Mouse (Mus musculus) adrenal gland, postnatal 14 days (tissue): ENCODE measurements around the gene Cxcl2. TPM values are rescaled to one million over a fixed set of nuclear protein-coding genes. Genes with fewer than 3 reads are reported as not detected.

Source experiments
- DNase-seq: peaks from one replicate; pipeline ENCODE4 v3.0.0; 2021; ENCODE audit warnings: mixed read lengths
- long read RNA-seq, 2 experiments: library from polyadenylated mRNA; stranded (forward); transcript quantifications; one replicate each; pipeline ENCODE4 v2.0.0; 2021
- total RNA-seq: library from RNA; stranded (reverse); gene quantifications from 2 replicates; pipeline ENCODE4 v1.2.3, GENCODE M21; 2021

Cxcl2 gene
- total RNA-seq: 0.30 TPM in 1 of 2 replicates, not detected in the other
- long read RNA-seq, experiment 1: 0 reads
- long read RNA-seq, experiment 2: 0 reads

DNA sequence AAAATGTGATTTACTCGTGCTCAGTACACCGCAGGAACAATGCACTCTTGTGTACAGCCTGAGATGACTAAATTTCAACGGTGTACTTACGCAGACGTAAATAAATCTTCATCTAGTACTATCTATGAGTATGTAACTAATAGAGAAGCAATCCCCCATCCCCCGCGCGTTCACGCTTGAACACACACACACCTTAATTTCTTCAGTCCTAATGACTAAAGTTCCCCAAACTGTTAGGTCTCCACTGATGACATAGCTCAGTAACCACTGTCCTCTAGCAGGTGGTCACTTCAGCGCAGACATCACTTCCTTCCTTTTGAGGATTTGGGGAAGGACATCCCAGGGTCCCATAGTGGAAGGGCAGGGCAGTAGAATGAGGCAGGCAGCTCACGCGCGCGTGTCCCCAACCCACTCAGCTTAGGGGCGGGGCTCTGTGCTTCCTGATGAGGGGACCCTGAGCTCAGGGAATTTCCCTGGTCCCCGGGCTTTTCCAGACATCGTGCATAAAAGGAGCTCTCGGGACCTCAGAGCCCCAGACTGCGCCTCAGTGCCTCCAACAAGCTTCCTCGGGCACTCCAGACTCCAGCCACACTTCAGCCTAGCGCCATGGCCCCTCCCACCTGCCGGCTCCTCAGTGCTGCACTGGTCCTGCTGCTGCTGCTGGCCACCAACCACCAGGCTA, at the start of gene Cxcl2:
Cxcl2 (plus strand) TSS at position 533 of the 682 bp plus-strand sequence.
- peak; percentile 9 for DNase-seq

DNA sequence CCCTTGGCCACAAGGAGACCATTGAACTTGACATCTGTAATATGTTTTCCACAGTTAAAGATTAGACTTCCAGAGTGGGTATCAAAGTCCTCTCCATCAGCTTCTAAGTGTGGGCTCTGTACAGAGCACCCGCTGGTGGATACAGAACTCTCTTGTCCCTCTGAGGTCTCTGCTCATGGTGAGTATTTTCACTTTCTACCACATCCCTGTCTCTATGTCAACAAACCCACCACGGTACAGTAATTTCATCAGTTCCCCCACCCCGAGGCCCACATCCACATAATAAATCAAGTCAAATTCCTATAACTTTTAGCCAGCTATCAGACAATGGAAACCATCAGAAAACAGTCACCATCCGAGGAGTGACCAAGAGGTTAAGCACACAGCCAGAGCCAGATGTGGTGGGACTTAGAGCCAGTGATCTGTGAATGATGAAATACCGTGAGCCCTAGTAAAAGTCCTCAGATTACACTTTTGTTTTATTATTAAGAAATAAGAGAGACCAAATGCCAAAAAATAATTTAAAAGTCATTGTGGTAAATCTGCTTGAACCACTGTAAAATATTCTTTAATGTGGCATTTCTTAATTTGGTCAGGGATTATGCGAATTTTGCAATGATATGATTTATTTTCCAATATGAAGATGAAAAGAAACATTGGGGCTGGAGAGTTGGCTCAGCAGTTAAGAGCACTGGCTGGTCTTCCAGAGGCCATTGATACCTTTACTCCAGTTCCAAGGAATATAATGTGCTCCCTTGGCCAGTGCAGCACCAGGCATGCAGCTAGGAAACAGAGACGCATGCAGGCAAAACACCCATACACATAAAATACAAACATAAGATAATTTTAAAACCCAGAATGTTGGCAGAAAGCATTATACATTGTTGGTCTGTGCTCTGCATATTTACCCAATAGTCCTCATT, 48.1 kb upstream of the Cxcl2 start:
- no peak for DNase-seq

DNA sequence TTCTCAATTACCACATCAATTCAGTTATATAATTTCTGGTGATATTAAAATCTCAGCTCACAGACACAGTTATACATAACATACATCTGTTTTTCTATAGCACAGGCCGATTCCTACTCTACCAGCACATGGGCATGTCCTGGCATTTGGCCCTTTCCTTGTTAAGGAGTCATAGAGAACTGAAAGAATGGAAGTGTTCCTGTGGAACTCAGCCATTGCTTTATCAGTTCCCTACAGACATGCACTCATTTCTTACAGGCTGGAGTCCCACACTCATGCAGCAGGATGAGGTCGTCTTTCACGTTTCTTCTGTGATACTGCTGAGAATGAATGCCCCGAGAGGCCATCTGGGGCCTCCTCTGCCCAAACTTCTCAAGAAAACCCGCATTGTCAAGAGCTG, 46.2 kb upstream of the Cxcl2 start:
- DNase-seq: no peak

DNA sequence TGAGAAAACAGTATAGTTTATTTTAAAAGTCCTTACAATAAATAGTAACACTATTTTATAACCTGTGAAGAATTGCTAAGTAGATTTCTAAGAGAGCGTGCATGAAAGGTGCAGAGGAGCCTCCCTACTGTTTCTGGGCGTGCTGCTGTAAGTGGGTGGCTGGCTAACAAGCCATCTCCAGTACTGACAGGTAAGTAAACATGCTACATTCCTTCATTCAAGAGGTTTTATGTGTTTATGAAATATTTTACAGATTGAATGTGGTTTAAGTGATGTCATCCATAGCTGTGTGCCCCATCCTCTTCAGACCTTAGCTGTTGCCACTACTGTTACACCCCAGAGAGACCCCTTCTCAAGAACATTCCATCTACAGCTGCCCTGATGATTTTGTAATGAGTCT, 45.2 kb upstream of the Cxcl2 start:
- DNase-seq: no peak

DNA sequence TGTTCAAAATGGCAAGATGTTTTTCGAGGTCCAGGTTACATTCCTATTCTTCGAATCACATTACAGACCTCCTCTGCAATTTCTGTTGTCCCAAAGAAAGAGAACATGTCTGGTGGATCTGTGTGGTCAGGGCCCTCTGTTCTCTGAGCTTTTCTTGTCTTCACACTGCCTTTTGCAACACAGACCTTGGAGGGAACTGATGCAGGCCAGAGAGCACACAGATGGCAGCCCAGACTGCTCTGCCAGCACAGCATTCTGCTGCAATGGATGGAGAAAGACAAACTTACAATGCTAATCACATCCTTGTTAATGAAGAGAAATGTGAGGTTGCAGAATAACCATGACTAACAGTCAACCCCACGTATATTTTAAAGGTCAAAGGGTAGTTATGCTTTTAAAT, 44.6 kb upstream of the Cxcl2 start:
- DNase-seq: no peak

DNA sequence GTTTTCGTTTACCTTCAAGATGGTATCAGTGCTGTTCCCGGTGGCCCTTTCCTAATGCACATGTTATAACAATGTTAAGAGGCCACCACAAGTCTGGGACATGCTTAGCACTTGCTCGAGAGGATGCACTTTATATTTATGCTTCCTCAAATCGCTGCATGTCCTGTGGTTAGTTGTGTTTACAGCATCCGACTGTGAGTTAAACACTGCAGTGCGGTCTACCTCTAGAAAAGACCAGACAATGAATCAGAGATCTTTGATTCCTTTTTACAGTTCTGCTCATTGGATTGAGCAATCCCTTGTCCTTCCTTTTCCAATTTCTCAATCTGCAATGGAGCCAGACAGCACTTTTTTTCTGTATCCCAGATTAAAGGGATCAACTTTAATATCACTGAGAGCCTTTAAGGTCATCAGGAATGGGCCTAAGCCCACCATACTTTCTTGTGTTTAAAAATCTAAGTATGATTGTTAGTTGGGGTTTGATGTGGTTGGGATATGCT, 41.7 kb upstream of the Cxcl2 start:
- DNase-seq: no peak

DNA sequence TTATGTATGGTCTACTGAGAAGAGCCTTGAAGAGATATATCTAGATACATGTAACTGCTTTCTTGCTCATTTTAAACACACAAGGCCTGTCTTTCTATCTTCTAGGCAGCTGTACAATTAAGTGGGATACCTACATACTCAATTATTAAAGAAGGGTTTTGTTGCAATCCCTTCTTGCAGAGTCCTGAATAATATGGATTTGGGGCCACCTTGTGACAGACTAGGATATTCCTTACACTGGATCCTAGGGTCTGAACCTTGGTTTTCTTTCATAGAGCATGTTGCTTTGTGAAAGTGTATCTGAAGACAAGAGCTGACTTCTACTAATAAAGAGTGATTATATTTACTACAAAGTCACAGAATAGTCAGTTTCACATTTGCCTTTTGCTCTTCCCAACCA, 36.9 kb upstream of the Cxcl2 start:
- DNase-seq: no peak

DNA sequence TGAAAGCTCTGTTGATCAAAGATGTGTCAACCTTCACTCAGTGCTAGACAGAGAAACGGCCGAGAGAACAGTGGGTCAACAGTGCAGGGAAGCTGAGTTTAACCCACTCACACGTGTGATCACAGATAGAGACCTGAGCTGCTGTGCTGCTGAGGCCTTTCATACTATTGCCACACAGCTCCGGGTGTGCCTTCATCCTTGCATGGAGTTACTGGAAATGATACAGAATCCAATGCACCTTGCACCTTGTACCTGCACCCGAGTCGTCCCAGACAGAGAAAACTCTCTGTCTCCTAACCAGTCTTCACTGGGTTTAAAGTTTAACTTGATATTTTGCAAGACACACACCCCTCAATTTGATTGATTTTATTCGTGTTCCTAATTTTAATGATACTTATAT, 31.3 kb upstream of the Cxcl2 start:
- no peak for DNase-seq

DNA sequence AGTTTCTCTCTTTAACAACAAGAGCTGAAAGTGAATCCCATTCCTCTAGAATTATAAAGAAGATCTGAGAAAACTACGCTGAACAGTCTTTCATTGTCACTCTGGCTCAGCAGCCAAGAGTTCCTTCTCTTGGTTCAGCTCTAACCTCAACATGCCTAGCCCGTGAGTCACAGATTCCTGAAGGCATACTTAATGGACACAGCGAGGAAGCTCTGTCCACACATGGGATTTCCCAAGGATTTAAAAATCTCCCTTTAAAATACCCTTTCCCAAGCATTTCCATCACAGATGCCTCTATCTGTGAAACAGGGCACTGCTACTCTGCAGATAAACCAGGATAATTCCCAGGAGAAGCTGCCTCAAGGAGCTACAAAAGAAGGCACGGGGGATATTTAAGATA, 27.6 kb upstream of the Cxcl2 start:
- peak; percentile 47 for DNase-seq

DNA sequence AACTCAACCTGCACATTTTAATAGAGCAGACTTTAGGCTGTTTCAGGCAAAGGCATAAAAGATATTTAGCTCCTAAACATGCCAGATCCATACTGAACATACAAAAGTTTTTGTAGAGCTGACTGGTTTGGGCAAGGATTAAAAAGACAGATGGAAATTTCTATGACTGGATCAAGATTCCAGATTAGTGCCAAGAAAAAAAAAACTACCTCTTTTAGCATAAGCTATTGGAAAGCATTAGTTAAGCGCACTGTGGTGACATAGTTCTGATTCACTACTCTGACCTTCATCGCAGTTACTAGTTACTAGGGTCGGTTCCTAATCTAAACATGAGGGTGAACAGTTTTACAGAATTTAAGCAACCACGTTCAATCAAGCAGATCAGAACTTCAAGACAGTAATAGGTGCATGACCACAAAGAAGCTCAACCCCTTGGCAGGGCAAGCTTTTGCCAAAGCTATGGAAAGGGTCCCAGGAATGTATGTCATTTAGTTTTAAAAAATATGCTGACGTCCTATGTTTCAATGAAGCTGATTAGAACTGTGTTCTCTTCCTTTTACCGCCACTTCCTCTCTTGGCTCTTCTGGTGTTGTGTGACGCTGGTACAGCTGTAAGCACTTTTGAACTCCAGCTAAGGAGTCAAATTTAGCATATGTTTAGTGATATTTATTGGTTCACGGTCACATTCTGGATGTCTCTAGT, 27.0 kb upstream of the Cxcl2 start:
- no peak for DNase-seq

DNA sequence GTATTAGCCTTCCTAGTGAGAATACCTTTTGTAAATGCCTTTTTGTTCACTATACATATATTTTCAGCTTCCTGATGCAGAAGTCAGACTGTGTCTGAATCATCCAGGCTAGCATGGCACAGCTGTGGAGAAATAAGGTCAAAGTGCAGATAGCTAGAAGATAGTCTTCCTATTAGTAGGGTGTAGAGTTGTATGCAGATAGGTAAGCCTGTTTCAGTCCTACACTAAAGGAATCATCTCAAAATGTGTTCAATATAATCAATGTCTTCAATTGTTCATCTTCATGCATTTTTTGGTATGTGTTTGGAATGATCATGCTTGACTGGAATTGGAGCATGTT, 26.5 kb upstream of the Cxcl2 start:
- no peak for DNase-seq

DNA sequence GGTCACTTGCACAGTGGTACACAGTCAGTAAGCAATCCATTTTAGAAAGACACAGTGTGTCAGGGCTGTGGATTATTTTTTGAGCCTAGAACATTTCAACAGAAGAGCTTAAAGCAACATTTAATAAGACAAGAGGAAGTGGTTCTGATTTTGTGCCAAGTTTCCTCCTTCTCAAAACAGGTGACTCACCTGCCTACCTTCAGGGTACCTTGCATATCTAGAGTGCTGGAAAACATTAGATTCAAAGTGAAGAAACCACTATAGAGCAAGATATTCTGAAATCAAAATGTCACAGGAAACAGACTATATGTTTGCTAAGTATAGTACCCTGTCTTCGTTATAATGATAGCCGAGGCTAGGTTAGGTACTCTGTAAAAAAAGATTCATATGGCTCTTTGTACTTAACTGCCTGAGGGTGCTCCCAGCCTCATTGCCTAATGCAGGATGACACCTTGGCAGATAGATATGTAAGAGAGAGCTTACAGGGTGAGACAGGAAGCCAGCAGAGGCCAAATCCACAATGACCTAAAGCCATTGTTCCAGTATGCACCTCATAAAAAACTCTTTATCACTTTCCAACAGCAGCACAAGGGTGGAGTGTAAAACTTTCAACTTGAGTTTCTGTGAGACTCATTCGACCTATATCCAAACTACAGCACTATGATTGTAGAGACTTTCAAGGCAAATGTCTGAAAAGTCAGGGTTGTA, 24.2 kb upstream of the Cxcl2 start:
- DNase-seq: no peak

DNA sequence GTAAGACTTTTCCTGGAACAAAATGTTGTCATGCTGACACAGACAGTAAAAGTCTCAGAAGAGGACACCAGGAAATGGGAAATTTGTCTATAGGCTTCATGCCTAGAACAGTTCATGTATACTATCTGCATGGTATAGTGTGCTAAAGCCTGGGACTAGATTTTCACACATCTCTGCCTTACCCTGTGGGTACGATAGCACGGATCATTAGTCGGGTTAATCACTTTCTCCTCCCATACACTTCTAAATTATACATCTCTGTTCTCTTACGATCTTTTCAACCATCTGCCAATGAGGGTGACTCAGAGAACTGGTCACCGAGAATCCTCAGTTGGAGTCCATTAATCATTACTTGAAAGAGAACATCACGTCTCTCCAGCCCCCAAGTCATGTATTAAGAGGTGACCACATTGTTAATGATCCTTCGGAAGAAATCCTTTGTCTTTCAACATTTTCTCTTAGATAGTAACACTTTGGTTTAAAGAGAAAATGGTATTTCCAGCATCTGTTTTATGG, 23.3 kb upstream of the Cxcl2 start:
- DNase-seq: no peak

DNA sequence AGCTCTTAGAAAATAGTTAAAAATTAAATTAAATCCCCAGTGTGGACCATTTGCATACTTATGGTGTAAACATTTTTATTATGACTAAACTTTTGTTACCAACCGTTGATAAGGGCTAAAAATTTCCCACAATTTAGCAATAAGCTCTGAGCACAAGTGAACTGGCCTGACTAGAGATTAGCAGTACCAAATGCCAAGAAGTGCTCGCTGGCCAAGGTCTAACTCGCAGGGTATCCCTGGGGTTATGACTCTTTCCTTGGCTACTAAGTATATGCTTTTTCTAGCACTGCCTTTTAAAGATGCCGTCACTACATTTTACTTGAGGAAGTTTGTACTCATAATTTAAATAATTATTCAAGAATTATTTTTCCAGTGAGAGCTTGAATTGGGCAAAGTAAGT, 22.6 kb upstream of the Cxcl2 start:
- peak; percentile 33 for DNase-seq

DNA sequence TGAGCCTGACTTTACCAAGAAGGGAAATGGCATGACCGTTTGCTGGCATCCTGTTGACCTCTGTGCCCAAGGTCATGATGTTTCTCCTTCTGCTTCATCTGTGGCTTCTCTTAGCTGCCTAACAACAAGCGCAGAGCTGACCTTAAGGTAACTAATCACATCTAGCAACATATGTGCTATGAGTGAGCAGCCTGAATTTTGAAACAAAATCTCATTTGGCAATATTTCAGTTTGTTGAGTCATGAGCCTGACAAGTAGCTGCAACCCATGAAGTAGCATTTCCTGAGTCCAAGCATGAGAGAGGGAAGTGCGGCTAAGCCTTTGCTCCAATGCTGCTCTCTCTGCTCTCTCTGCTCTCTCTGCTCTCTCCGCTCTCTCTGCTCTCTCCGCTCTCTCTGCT, 22.0 kb upstream of the Cxcl2 start:
- DNase-seq: no peak

DNA sequence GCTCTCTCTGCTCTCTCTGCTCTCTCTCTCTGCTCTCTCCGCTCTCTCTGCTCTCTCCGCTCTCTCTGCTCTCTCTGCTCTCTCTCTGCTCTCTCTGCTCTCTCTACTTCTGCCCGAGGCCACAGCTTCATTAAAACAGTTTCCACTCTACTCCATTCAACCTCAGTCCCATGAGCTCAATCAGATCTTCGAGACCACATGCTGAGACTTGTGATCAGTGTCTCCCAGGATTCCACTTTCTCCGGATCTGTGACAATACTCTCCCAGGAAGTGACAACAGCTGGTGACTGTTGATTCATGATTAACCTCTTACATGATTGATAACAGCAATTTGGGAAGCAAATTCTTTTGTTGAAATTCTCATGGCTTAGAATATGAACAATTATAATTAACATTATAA, 21.5 kb upstream of the Cxcl2 start:
- no peak for DNase-seq

DNA sequence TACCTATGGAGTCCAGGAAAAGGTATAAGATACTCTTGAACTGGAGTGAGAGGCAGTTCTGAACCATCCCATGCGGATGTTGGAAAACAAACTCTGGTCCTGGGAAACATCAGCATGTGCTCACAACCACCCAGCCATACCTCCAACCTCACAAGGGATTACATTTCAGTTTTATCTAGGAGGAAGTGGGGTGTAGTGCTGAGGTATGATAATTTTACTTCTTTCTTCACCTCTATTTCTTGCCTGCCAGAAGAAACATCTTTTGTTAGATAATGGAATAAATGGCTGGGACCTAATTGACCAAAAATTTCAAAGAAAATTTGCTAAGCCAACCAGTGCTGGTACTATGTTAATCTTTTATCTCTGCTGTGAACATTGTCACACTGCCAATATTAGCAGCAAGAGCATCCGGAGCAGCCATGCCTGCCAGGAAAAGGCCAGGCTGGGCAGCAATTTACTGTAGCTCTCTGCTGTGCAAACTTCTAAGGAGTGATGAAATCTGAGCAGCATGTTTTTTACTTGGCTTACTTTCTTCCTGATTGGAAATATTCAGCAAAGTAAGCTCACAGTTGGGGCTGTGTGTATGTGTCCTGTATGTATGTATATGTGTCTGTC, 18.9 kb upstream of the Cxcl2 start:
- DNase-seq: no peak

DNA sequence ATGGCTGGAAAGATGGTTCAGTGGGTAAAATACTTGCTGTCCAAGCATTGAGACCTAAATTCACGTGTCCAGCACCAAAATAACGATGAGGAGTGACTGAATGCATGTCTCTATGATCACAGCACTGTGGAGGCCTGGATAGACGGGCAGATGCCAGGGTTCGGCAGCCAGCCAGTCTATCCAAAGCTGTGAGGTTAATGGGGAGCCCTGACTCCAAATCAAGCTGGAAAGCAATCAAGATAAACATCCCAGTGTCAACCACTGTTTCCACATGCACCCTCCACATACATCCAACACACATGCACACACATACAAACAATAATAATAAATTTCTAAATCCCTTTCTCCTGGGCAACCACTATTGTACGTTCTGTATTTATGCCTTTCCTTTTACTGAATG, 15.0 kb upstream of the Cxcl2 start:
- no peak for DNase-seq

DNA sequence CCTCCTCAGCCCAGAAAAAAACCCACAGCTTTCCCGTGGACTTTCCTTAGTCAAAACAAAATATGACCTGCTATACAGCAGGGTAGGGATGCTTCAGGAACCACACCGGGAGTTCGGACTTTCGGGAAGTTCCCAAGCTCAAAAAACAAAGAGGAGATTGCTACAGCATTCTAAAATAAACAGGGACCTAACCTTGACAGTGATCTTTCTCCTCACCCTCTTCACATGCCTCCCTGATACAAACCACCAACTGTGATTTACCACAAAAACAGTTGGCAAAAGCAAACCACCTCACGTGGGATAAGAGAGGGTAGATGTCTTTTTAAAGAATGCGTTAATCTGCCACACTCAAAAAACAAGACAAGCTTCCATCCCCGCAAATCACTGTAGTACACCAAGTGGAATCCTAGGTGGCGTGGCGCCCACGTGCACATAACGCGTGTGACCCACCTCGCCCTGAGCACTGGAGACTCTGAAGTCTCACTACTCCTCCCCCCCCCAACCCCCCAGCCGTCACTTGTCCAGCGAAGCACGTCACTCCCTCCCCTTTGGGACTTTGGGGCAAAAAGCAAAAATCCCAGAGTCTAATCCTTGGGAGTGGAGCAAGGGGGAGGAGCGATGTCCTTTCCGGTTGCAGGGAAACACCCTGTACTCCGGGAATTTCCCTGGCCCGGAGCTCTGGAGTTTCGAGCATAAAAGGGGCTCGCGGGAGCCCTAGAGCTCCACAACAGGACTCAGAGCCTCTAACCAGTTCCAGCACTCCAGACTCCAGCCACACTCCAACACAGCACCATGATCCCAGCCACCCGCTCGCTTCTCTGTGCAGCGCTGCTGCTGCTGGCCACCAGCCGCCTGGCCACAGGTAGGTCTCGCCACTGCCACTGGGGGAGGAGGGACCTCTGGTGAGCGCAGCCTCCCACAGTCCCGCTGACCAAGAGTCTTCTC, 12.9 kb upstream of the Cxcl2 start, which contains the start of gene Cxcl1:
Cxcl1 (plus strand) TSS at position 723 of the 945 bp plus-strand sequence.
- DNase-seq: peak; percentile 49

DNA sequence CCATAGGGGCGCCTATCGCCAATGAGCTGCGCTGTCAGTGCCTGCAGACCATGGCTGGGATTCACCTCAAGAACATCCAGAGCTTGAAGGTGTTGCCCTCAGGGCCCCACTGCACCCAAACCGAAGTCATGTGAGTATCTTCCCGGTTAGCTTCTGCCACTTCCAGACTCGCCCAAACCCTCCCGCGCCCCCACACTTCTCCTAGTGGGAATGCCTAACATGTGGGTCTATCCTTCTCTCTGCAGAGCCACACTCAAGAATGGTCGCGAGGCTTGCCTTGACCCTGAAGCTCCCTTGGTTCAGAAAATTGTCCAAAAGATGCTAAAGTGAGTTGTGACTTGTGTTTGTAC, 12.2 kb upstream of the Cxcl2 start:
- no peak for DNase-seq
